Comparison of ENCODE assay signal across 8 mouse cellular contexts in genomic region chr5:150079866-150080797, GRCm38 (mm10). TPM values are rescaled to one million over a fixed set of nuclear protein-coding genes. Genes with fewer than 3 reads are reported as not detected.
A peak's percentile ranks its signal among the peaks of the same experiment; 100 is the strongest.
DNase-seq lines count a peak whose midpoint lies in the region; ATAC-seq lines count a peak whose summit lies in the region.

No protein-coding gene starts in this region.

- H3K9me3 ChIP-seq in heart, embryonic 13.5 days, result no peaks in the 10 kb centered on the region
- H3K9me3 ChIP-seq in hindbrain, embryonic 16.5 days (ENCODE audit: control insufficient read depth, low read length), result no peaks in the 10 kb centered on the region
- H3K9me3 ChIP-seq in midbrain, embryonic 15.5 days, result no peaks in the 10 kb centered on the region

- peak overlapping the region; percentile 17; the same call in 1 of the 2 replicates for H3K4me3 ChIP-seq in heart, embryonic 13.5 days
- H3K4me3 ChIP-seq in hindbrain, embryonic 16.5 days (ENCODE audit: low read length), result no peak overlapping the region
- H3K4me3 ChIP-seq in midbrain, embryonic 15.5 days, result no peak overlapping the region

- H3K4me2 ChIP-seq in heart, embryonic 13.5 days, result peak overlapping the region; percentile 52
- peak overlapping the region; percentile 33; the same call in 1 of the 2 replicates for H3K4me2 ChIP-seq in hindbrain, embryonic 16.5 days (ENCODE audit: low read length)
- peak overlapping the region; percentile 26; the same call in 1 of the 2 replicates for H3K4me2 ChIP-seq in midbrain, embryonic 15.5 days

- peak; percentile 54; the same call in 1 of the 2 replicates for ATAC-seq in heart, embryonic 13.5 days (ENCODE audit: extremely low read depth, insufficient number of reproducible peaks, low FRiP score, low TSS enrichment)
- ATAC-seq in hindbrain, embryonic 16.5 days, result peak; percentile 83
- peak; percentile 91 for ATAC-seq in midbrain, embryonic 15.5 days (replicated peaks)

- no peaks in the 10 kb centered on the region for H3K27me3 ChIP-seq in heart, embryonic 13.5 days (replicated peaks)
- no peaks in the 10 kb centered on the region for H3K27me3 ChIP-seq in hindbrain, embryonic 16.5 days (replicated peaks; ENCODE audit: control insufficient read depth, insufficient read depth, low read length)
- H3K27me3 ChIP-seq in midbrain, embryonic 15.5 days (replicated peaks), result no peaks in the 10 kb centered on the region

- peaks cover 15% of the 10 kb centered on the region for H3K4me1 ChIP-seq in heart, embryonic 13.5 days
- H3K4me1 ChIP-seq in hindbrain, embryonic 16.5 days (ENCODE audit: control insufficient read depth, insufficient read depth, low read depth, low read length), result peaks cover 3% of the 10 kb centered on the region; the same call in 1 of the 2 replicates
- H3K4me1 ChIP-seq in midbrain, embryonic 15.5 days, result peaks cover 12% of the 10 kb centered on the region

- DNase-seq in heart, postnatal 36 days, result no peak
- peak; percentile 87 for DNase-seq in embryo, embryonic 10 days (ENCODE audit: low spot score)
- no peak for DNase-seq in cerebellum, postnatal 36 days
- no peak for DNase-seq in left cerebral cortex, postnatal 4 days
- no peak for DNase-seq in ovary, adult 18-20 months (ENCODE audit: low spot score)

- H3K36me3 ChIP-seq in heart, embryonic 13.5 days, result no peaks in the 10 kb centered on the region
- H3K36me3 ChIP-seq in hindbrain, embryonic 16.5 days (ENCODE audit: control insufficient read depth, insufficient read depth, low read length), result no peaks in the 10 kb centered on the region
- no peaks in the 10 kb centered on the region for H3K36me3 ChIP-seq in midbrain, embryonic 15.5 days (replicated peaks)

- 30% methylated on average over 12 of the region's 12 CpGs for WGBS in heart, embryonic 13.5 days
- whole genome bisulfite sequencing in hindbrain, embryonic 16.5 days, result 16% methylated on average over 12 of the region's 12 CpGs
- 12% methylated on average over 12 of the region's 12 CpGs for WGBS in midbrain, embryonic 15.5 days

- H3K27ac ChIP-seq in heart, embryonic 13.5 days (replicated peaks), result no peak overlapping the region
- no peak overlapping the region for H3K27ac ChIP-seq in hindbrain, embryonic 16.5 days (ENCODE audit: low read depth, low read length)
- no peak overlapping the region for H3K27ac ChIP-seq in midbrain, embryonic 15.5 days

- intact Hi-C loops in heart, postnatal 36 days (cut with DNase I), result no loop called here
- intact Hi-C loops in left cerebral cortex, postnatal 4 days (cut with DNase I), result no loop called here

- no peak overlapping the region for H3K9ac ChIP-seq in heart, embryonic 13.5 days
- no peak overlapping the region for H3K9ac ChIP-seq in hindbrain, embryonic 16.5 days (ENCODE audit: low read depth, low read length)
- no peak overlapping the region for H3K9ac ChIP-seq in midbrain, embryonic 15.5 days

RNA-seq across cellular contexts. Expression of gene Fry, which starts 38.3 kb away (rescaled TPM):
- 19.6 and 20.0 TPM in 2 replicates for polyA plus RNA-seq in heart, embryonic 13.5 days (2015; fragmentation: Nextera tagmentation; extraction: Ambion mirVana)
- total RNA-seq in heart, postnatal 36 days (2021), result 100 to 1,000 TPM; 134 to 136 TPM
- 43.4 and 50.7 TPM in 2 replicates for polyA plus RNA-seq in hindbrain, embryonic 16.5 days (2015; fragmentation: Nextera tagmentation; extraction: Ambion mirVana)
- polyA plus RNA-seq in midbrain, embryonic 15.5 days (2015; fragmentation: Nextera tagmentation; extraction: Ambion mirVana), result 47.4 and 58.5 TPM in 2 replicates
- total RNA-seq in left cerebral cortex, postnatal 4 days (2021), result 100 to 1,000 TPM; 206 to 207 TPM
